Mouse (Mus musculus): Measurements from ENCODE around the gene Iyd. TPM values are rescaled to one million over a fixed set of nuclear protein-coding genes. Genes with fewer than 3 reads are reported as not detected.

Gene Iyd
- not detected for polyA plus RNA-seq (2017; shearing (Covaris generic))

GRCm38 (mm10) chr10:3540003-3540827 lies at the start of gene Iyd:
TSS of gene Iyd (plus strand) at chr10:3540240.

Other genes starting within 250 kb of the Iyd start
- under 1 TPM; 0.18 to 0.98 TPM for gene Ppp1r14c, start 174.2 kb upstream of the Iyd start, polyA plus RNA-seq (2017; shearing (Covaris generic))
- gene Plekhg1, start 200.1 kb downstream of the Iyd start, polyA plus RNA-seq (2017; shearing (Covaris generic)): 1 to 10 TPM; 1.0 to 1.5 TPM